Mouse (Mus musculus) neural tube, embryonic 15.5 days (tissue): Measurements from ENCODE around the gene Arhgdia. TPM values are rescaled to one million over a fixed set of nuclear protein-coding genes. Genes with fewer than 3 reads are reported as not detected.
A peak's percentile ranks its signal among the peaks of the same experiment; 100 is the strongest.
"Not testable (repeated sequence)": the region's sequence is repeated elsewhere in the genome, so short reads cannot be mapped to it uniquely, and the experiment has no call there.

Source experiments
- ATAC-seq: fragments of 200-750 bp; cut with Nextera tagmentation; 2 replicates; pipeline ENCODE4 v1.8.0; 2017; ENCODE audit warnings: mild to moderate bottlenecking, moderate TSS enrichment, moderate library complexity; ENCODE audit not compliant: low FRiP score
- H3K27ac ChIP-seq: fragments of 300-500 bp; sonication (generic); replicated peaks from 2 replicates; pipeline ENCODE4 v1.5.1; 2015; ENCODE audit warnings: mild to moderate bottlenecking, inconsistent platforms
- H3K27me3 ChIP-seq: fragments of 300-500 bp; sonication (generic); replicated peaks from 2 replicates; pipeline ENCODE4 v1.6.1; 2015; ENCODE audit warnings: inconsistent platforms
- H3K36me3 ChIP-seq: fragments of 300-500 bp; sonication (generic); 2 replicates; pipeline ENCODE4 v1.6.1; 2015; ENCODE audit warnings: inconsistent platforms
- H3K4me1 ChIP-seq: fragments of 300-500 bp; sonication (generic); 2 replicates; pipeline ENCODE4 v1.6.1; 2015; ENCODE audit warnings: inconsistent platforms
- H3K4me2 ChIP-seq: fragments of 300-500 bp; sonication (generic); 2 replicates; pipeline ENCODE4 v1.6.1; 2015; ENCODE audit warnings: inconsistent platforms, mild to moderate bottlenecking, moderate library complexity
- H3K4me3 ChIP-seq: fragments of 300-500 bp; sonication (generic); replicated peaks from 2 replicates; pipeline ENCODE4 v1.5.1; 2015; ENCODE audit warnings: mild to moderate bottlenecking, inconsistent platforms
- H3K9ac ChIP-seq: fragments of 300-500 bp; sonication (generic); replicated peaks from 2 replicates; pipeline ENCODE4 v1.6.1; 2015; ENCODE audit warnings: mild to moderate bottlenecking, inconsistent platforms
- H3K9me3 ChIP-seq: fragments of 300-500 bp; sonication (generic); replicated peaks from 2 replicates; pipeline ENCODE4 v1.6.1; 2016; ENCODE audit warnings: inconsistent platforms
- whole genome bisulfite sequencing: fragments of 180-500 bp; shearing (Covaris S2); methylation state at CpG from one replicate; pipeline ENCODE4 v1.1.7; 2015; ENCODE audit warnings: mixed read lengths; 5-methylcytosine and 5-hydroxymethylcytosine counted together
- polyA plus RNA-seq: library from polyadenylated mRNA; unstranded; fragments of >200 nt; fragmentation: Nextera tagmentation; extraction: Ambion mirVana; gene quantifications from 2 replicates; pipeline ENCODE4 v1.2.1, GENCODE M21; 2015

Gene Arhgdia
- polyA plus RNA-seq, 1 experiment from 2014 or later, result 488 TPM

DNA sequence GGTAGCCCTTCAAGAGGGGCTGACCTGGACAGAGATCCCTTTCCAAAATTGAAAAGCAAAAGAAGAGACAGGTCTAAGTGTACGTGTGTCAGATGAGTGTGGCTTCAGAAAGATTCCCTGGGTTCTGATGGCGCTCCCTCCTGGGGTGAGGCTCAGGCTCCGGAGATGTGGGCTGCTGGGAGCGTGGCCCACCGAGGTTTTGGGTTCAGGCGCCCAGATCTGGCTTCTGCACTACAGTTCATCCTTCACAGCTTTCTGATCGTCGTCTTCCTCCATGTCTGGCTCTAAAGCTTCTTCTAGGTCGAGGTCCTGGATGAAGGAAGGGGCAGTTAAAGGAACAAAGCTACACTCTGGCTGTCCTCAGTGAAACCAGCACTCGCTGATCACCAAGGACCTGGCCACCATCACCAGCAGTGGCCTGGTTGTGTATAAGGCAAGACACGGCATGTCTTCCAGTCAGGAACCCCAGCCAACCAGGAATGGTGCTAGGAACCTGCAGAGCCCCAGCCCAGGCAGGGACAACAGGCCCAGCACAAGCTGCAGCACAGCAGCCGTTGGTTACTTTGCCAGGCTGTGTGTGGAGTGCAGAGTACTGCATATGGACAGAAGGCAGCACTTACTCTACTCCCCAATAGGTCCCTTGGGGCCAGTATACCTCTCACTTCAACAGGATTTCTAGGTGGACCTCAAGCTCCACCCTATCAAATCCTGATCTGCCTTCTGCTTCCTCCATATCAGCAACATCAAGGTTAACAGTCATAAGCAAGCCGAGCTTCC is 20.3 kb downstream of the Arhgdia start:
- Histone ChIP-seq H3K36me3 (peaks cover 74% of the 10 kb centered on the region), H3K4me2 (no peak overlapping the region), H3K4me1 (no peaks in the 10 kb centered on the region), H3K27me3 (no peaks in the 10 kb centered on the region), H3K9ac (no peak overlapping the region), H3K4me3 (no peak overlapping the region), H3K27ac (no peak overlapping the region), H3K9me3 (no peaks in the 10 kb centered on the region; the same call in 1 of the 2 replicates)
- WGBS, result 94% methylated on average over 13 of the region's 13 CpGs
- ATAC-seq, result no peak

- not testable (repeated sequence) for H3K27me3 ChIP-seq, H3K9me3 ChIP-seq, H3K9ac ChIP-seq, H3K27ac ChIP-seq, H3K4me2 ChIP-seq, ATAC-seq, H3K4me1 ChIP-seq, H3K4me3 ChIP-seq
- 90% methylated on average over 6 of the region's 6 CpGs for WGBS
- peaks cover 52% of the 10 kb centered on the region for H3K36me3 ChIP-seq
Measured at GRCm38 (mm10) chr11:120558843-120559242, 22.6 kb downstream of the Arhgdia start.

GRCm38 (mm10) chr11:120555260-120555659 is 26.2 kb downstream of the Arhgdia start:
- no peak overlapping the region for H3K27ac ChIP-seq
- no peak overlapping the region for H3K4me3 ChIP-seq
- no peaks in the 10 kb centered on the region for H3K27me3 ChIP-seq
- no peak overlapping the region for H3K4me2 ChIP-seq
- H3K9ac ChIP-seq, result no peak overlapping the region
- peaks cover 7% of the 10 kb centered on the region for H3K4me1 ChIP-seq
- WGBS, result 92% methylated on average over 2 of the region's 2 CpGs
- H3K9me3 ChIP-seq, result no peaks in the 10 kb centered on the region; the same call in 1 of the 2 replicates
- no peak for ATAC-seq
- H3K36me3 ChIP-seq, result peaks cover 17% of the 10 kb centered on the region

DNA sequence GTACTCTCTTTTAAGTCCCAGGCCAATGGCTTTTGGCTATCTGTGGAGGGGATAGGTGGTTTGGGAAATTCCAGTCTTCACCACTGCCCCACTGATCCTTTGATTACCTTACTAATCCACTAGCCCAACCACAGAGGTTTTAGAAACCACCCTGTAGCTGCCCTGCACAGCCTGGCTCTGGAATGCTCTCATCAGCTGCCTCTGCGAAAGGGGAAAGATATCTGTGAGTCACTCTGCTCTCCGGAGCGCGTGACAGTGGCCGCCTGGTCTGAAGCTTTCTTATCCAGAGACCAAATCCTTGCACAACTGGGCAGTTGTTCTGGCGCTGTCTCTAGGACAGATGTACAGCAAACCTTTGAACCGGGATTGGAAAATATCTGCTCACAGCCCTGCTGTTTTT is 26.6 kb downstream of the Arhgdia start:
- no peak overlapping the region for H3K4me3 ChIP-seq
- H3K36me3 ChIP-seq, result peaks cover 12% of the 10 kb centered on the region
- H3K4me2 ChIP-seq, result no peak overlapping the region
- no peak overlapping the region for H3K9ac ChIP-seq
- no peak overlapping the region for H3K27ac ChIP-seq
- WGBS, result 88% methylated on average over 7 of the region's 7 CpGs
- H3K27me3 ChIP-seq, result no peaks in the 10 kb centered on the region
- peaks cover 12% of the 10 kb centered on the region for H3K4me1 ChIP-seq
- no peaks in the 10 kb centered on the region; the same call in 1 of the 2 replicates for H3K9me3 ChIP-seq
- no peak for ATAC-seq

DNA sequence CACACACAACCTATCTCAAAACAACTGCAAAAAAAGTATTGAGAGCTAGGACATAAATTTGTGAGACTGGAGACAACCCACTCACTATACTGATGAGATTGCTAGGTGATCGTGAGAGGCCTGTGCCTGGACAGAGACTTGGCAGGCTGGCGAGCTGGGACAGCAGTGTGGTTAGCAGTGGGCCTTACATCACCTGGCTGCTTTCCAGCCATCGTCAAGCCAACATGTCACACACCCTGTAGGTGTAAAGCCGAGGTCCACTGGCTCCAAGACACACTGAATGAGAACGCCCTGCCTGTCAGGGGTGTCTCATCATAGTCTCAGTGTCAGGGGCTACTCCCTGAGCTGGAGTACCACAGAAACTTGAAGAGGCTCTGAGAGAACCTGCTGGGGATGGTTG is 28.7 kb downstream of the Arhgdia start:
- WGBS, result 81% methylated on average over 5 of the region's 5 CpGs
- Histone ChIP-seq H3K4me3 (no peak overlapping the region), H3K4me2 (no peak overlapping the region), H3K36me3 (no peaks in the 10 kb centered on the region), H3K27ac (no peak overlapping the region), H3K4me1 (peaks cover 24% of the 10 kb centered on the region), H3K9me3 (no peaks in the 10 kb centered on the region; the same call in 1 of the 2 replicates), H3K9ac (no peak overlapping the region), H3K27me3 (no peaks in the 10 kb centered on the region)
- ATAC-seq, result no peak

GRCm38 (mm10) chr11:120550810-120551440 is 30.5 kb downstream of the Arhgdia start, which contains the start of gene Ppp1r27:
TSS of gene Ppp1r27 (minus strand) at chr11:120551132.
- H3K27me3 ChIP-seq, result no peaks in the 10 kb centered on the region
- ATAC-seq, result no peak
- H3K4me2 ChIP-seq, result peak within 1 kb of the TSS; percentile 92
- H3K4me1 ChIP-seq, result peaks cover 38% of the 10 kb centered on the region
- H3K27ac ChIP-seq, result peak within 1 kb of the TSS; percentile 87
- peak within 1 kb of the TSS; percentile 98 for H3K9ac ChIP-seq
- no peaks in the 10 kb centered on the region for H3K36me3 ChIP-seq
- 95% methylated on average over 28 of the region's 28 CpGs for WGBS
- no peaks in the 10 kb centered on the region for H3K9me3 ChIP-seq
- peak within 1 kb of the TSS; percentile 94 for H3K4me3 ChIP-seq

DNA sequence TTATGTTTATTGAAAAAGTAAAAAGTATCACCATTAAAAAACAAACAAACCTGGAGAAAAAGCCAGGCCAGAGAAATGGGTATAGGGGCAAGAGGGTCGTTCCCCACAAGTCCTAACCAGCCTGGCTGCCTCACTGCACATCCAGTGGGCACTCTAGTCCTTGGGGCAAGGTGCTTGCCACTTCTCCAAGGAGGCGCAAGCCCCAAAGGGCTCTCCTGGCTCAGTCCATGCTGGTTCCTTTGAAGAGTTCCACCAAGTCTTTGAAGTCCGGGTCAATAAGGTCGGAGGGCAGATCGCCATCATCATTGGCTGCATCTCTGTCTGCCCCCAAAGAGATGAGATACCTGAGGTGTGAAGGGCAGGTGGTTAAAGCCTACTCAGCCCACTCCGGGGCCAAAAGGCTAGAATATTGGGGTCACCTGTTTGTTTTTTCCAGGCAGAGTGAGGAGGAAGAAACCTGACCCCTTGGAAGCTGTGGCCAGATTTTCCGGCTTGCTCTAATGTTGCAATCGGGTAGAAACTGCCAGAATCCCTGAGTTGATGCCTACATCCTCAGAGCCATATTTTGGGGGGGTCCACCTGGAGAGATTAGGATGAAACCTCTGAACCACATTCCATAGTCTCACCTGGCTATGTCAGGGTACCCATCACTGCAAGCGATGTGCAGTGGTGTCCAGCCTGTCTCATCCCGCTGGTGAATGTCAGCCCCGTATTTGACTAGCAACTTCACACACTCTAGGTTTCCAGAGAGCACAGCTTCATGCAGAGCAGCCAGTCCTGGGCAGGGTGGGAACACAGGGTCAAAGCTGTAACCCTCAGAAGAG is 31.2 kb downstream of the Arhgdia start:
- peak overlapping the region; percentile 98 for H3K9ac ChIP-seq
- ATAC-seq, result no peak
- H3K36me3 ChIP-seq, result no peaks in the 10 kb centered on the region
- peak overlapping the region; percentile 94 for H3K4me3 ChIP-seq
- H3K27ac ChIP-seq, result peak overlapping the region; percentile 87
- peak overlapping the region; percentile 92 for H3K4me2 ChIP-seq
- no peaks in the 10 kb centered on the region for H3K9me3 ChIP-seq
- no peaks in the 10 kb centered on the region for H3K27me3 ChIP-seq
- 76% methylated on average over 11 of the region's 11 CpGs for WGBS
- H3K4me1 ChIP-seq, result peaks cover 43% of the 10 kb centered on the region

- Histone ChIP-seq H3K9me3 (no peaks in the 10 kb centered on the region), H3K4me2 (peak within 1 kb of the TSS; percentile 92), H3K27me3 (no peaks in the 10 kb centered on the region), H3K36me3 (peaks cover 5% of the 10 kb centered on the region), H3K4me3 (peak within 1 kb of the TSS; percentile 94), H3K9ac (peak within 1 kb of the TSS; percentile 98), H3K27ac (peak within 1 kb of the TSS; percentile 87), H3K4me1 (peaks cover 43% of the 10 kb centered on the region)
- ATAC-seq, result peak; percentile 93
- WGBS, result under 1% methylated on average over 67 of the region's 87 CpGs
Measured at GRCm38 (mm10) chr11:120549168-120549945, 32.1 kb downstream of the Arhgdia start, which contains the start of gene Mcrip1. TSS of gene Mcrip1 (minus strand) at chr11:120549727.

DNA sequence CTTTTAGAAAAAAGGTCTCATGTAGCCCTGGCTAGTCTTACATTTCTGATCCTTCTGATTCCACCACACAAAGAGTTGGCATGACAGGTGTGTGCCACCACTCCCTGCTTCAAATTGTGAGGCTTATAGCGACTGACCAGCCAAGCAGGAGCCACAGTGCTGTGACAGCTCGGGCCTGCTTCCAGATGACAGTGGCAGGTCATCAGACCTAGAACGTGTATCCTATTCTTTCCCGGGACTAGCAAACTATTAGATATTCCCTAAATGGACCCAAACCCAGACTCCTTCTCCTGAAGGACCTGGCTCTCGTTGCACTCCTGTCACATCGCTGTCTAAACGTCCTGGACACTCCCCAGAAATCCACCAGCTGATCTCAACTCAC is 32.6 kb downstream of the Arhgdia start:
- 32% methylated on average over 7 of the region's 7 CpGs for WGBS
- Histone ChIP-seq H3K4me3 (peak overlapping the region; percentile 94), H3K27me3 (no peaks in the 10 kb centered on the region), H3K4me1 (peaks cover 43% of the 10 kb centered on the region), H3K9me3 (no peaks in the 10 kb centered on the region), H3K27ac (peak overlapping the region; percentile 87), H3K4me2 (peak overlapping the region; percentile 92), H3K36me3 (peaks cover 11% of the 10 kb centered on the region), H3K9ac (peak overlapping the region; percentile 98)
- 0 out of 2 replicates have a peak, but pooled peaks have one; percentile 4 for ATAC-seq

DNA sequence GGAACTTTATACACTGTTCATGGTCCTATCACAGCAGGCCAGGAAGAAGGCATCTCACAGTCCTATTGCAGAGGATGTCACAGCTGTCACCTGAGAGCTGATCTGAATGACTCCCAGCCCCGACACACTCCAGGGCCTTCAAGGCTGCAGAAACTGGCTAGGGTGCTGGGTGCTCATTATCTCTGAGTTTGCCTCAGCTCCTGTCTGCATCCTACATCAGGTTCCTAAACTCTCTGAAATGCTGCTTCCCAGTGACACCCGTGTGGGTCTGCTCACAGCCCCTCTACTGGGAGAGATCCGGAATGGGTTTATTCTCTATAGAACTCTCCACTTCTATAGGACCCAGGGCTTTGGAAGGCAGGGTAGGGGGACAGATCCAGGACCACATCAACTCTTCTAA is 33.2 kb downstream of the Arhgdia start:
- no peak for ATAC-seq
- Histone ChIP-seq H3K27ac (no peak overlapping the region), H3K9ac (peak overlapping the region; percentile 98), H3K27me3 (no peaks in the 10 kb centered on the region), H3K4me3 (peak overlapping the region; percentile 94), H3K4me1 (peaks cover 43% of the 10 kb centered on the region), H3K4me2 (peak overlapping the region; percentile 92), H3K9me3 (no peaks in the 10 kb centered on the region), H3K36me3 (peaks cover 17% of the 10 kb centered on the region)
- 83% methylated on average over 3 of the region's 3 CpGs for WGBS

DNA sequence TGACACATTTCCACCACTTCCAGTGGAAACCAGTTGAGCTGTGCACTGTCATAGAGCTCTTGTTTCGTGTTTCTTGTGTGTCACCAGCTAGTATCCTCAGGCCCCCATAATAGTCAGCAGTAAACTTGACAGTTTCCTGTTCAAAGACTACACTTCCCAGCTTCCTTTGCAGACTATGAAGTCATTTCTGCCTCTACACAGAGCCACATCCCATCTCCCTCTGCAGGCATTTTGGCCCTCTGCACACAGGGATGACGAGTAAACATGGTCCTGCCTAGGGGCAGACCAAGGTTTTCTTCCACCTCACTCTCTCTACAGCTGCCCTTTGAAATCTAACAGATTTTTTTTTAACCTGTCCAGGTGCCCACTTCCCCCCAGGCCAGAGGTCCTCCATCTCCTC is 34.0 kb downstream of the Arhgdia start:
- no peak for ATAC-seq
- Histone ChIP-seq H3K4me1 (peaks cover 43% of the 10 kb centered on the region), H3K9me3 (no peaks in the 10 kb centered on the region), H3K4me2 (peak overlapping the region; percentile 92), H3K4me3 (0 out of 2 replicates have a peak overlapping the region, but pooled peaks have one; percentile 94), H3K36me3 (peaks cover 24% of the 10 kb centered on the region), H3K27me3 (no peaks in the 10 kb centered on the region), H3K9ac (0 out of 2 replicates have a peak overlapping the region, but pooled peaks have one; percentile 98), H3K27ac (no peak overlapping the region)
- 69% methylated on average over 2 of the region's 2 CpGs for WGBS
